Mouse (Mus musculus) MEL (cell line): ENCODE data around the gene Ccdc187. TPM values are rescaled to one million over a fixed set of nuclear protein-coding genes. Genes with fewer than 3 reads are reported as not detected.

ENCODE experiments used
- DNase-seq: peaks from one replicate; pipeline ENCODE4 v3.0.0; 2011; ENCODE audit warnings: low read depth, low spot score
- H3K27ac ChIP-seq: 2 replicates; pipeline ENCODE4 v1.5.1; 2012; ENCODE audit warnings: low read depth, mild to moderate bottlenecking, control low read depth, low read length, moderate library complexity; ENCODE audit not compliant: control insufficient read depth
- H3K27me3 ChIP-seq, 2 experiments: fragments of 150-350 bp in 1 of 2; sonication (generic) in 1 of 2; 2 replicates each; pipeline ENCODE4 v1.6.1; 2012; ENCODE audit warnings: low read length in 2 of 2, mild to moderate bottlenecking in 2 of 2, improper control_type of control experiment in 1 of 2, moderate library complexity in 1 of 2; ENCODE audit not compliant: insufficient read depth in 2 of 2, control insufficient read depth in 1 of 2
- H3K36me3 ChIP-seq, 2 experiments: 2 replicates each; pipeline ENCODE4 v1.6.1; 2012 to 2014; ENCODE audit warnings: low read length in 2 of 2, improper control_type of control experiment in 1 of 2, inconsistent platforms in 1 of 2, mild to moderate bottlenecking in 1 of 2; ENCODE audit not compliant: insufficient read depth in 2 of 2, control insufficient read depth in 1 of 2
- H3K4me1 ChIP-seq, 2 experiments: fragments of 150-350 bp in 1 of 2; sonication (generic) in 1 of 2; 2 replicates each; pipeline ENCODE4 v1.6.1; 2012; ENCODE audit warnings: low read length in 2 of 2, improper control_type of control experiment in 1 of 2, mild to moderate bottlenecking in 1 of 2; ENCODE audit not compliant: insufficient read depth in 2 of 2, control insufficient read depth in 1 of 2
- H3K4me3 ChIP-seq, 2 experiments: fragments of 150-350 bp in 1 of 2; sonication (generic) in 1 of 2; 2 replicates each; pipeline ENCODE4 v1.5.1; 2012; ENCODE audit warnings: low read depth in 2 of 2, low read length in 2 of 2, mild to moderate bottlenecking in 2 of 2, moderate library complexity in 2 of 2, control low read depth in 1 of 2, improper control_type of control experiment in 1 of 2; ENCODE audit not compliant: control insufficient read depth in 1 of 2, insufficient read depth in 1 of 2
- H3K79me2 ChIP-seq: 2 replicates; pipeline ENCODE4 v1.6.1; 2012; ENCODE audit warnings: mild to moderate bottlenecking, low read length, moderate library complexity; ENCODE audit not compliant: control insufficient read depth, poor library complexity, insufficient read depth
- H3K9ac ChIP-seq: 2 replicates; pipeline ENCODE4 v1.6.1; 2012; ENCODE audit warnings: low read depth, mild to moderate bottlenecking, control low read depth, low read length, moderate library complexity; ENCODE audit not compliant: control insufficient read depth, poor library complexity, severe bottlenecking
- H3K9me3 ChIP-seq: fragments of 150-350 bp; sonication (generic); replicated peaks from 2 replicates; pipeline ENCODE4 v1.6.1; 2012; ENCODE audit warnings: mild to moderate bottlenecking, low read length, improper control_type of control experiment, moderate library complexity; ENCODE audit not compliant: insufficient read depth
- BHLHE40 ChIP-seq: IDR thresholded peaks from 2 replicates; pipeline ENCODE4 v1.6.1; 2012; ENCODE audit warnings: low read depth, mild to moderate bottlenecking, inconsistent platforms, low read length, improper control_type of control experiment, borderline replicate concordance
- ELF1 ChIP-seq: IDR thresholded peaks from 2 replicates; pipeline ENCODE4 v1.6.1; 2014; ENCODE audit warnings: low read depth, mild to moderate bottlenecking, inconsistent platforms, low read length, improper control_type of control experiment, moderate library complexity
- EP300 ChIP-seq, 2 experiments: IDR thresholded peaks; 2 replicates each; pipeline ENCODE4 v1.6.1; 2011; ENCODE audit warnings: improper control_type of control experiment in 2 of 2, low read length in 2 of 2, low read depth in 1 of 2, mild to moderate bottlenecking in 1 of 2
- GABPA ChIP-seq: IDR thresholded peaks from 2 replicates; pipeline ENCODE4 v1.6.1; 2012; ENCODE audit warnings: low read depth, mild to moderate bottlenecking, inconsistent platforms, low read length, improper control_type of control experiment, moderate library complexity
- HCFC1 ChIP-seq: IDR thresholded peaks from 2 replicates; pipeline ENCODE4 v1.6.1; 2012; ENCODE audit warnings: low read depth, mild to moderate bottlenecking, inconsistent platforms, low read length, improper control_type of control experiment, moderate library complexity
- KAT2A ChIP-seq: conservative IDR thresholded peaks from 2 replicates; pipeline ENCODE4 v1.6.1; 2012; ENCODE audit warnings: low read depth, low read length, improper control_type of control experiment, inconsistent platforms
- MAFK ChIP-seq: IDR thresholded peaks from 2 replicates; pipeline ENCODE4 v1.6.1; 2011; ENCODE audit warnings: low read depth, mild to moderate bottlenecking, low read length, improper control_type of control experiment, borderline replicate concordance
- MAX ChIP-seq: IDR thresholded peaks from 2 replicates; pipeline ENCODE4 v1.6.1; 2011; ENCODE audit warnings: low read length, improper control_type of control experiment
- MAZ ChIP-seq: IDR thresholded peaks from 2 replicates; pipeline ENCODE4 v1.6.1; 2012; ENCODE audit warnings: low read depth, mild to moderate bottlenecking, inconsistent platforms, low read length, improper control_type of control experiment
- MEF2A ChIP-seq: IDR thresholded peaks from 2 replicates; pipeline ENCODE4 v1.6.1; 2014; ENCODE audit warnings: low read depth, mild to moderate bottlenecking, inconsistent platforms, low read length, improper control_type of control experiment; ENCODE audit not compliant: poor library complexity, insufficient replicate concordance, severe bottlenecking; ENCODE audit errors: extremely low read depth
- MXI1 ChIP-seq: IDR thresholded peaks from 2 replicates; pipeline ENCODE4 v1.6.1; 2011; ENCODE audit warnings: mild to moderate bottlenecking, low read depth, low read length, improper control_type of control experiment
- MYB ChIP-seq: IDR thresholded peaks from 2 replicates; pipeline ENCODE4 v1.6.1; 2011; ENCODE audit warnings: mild to moderate bottlenecking, low read depth, low read length, improper control_type of control experiment
- POLR2AphosphoS2 ChIP-seq: IDR thresholded peaks from 2 replicates; pipeline ENCODE4 v1.6.1; 2011; ENCODE audit warnings: low read length, improper control_type of control experiment
- RAD21 ChIP-seq: IDR thresholded peaks from 2 replicates; pipeline ENCODE4 v1.6.1; 2011; ENCODE audit warnings: mild to moderate bottlenecking, low read depth, low read length, improper control_type of control experiment
- SIN3A ChIP-seq: IDR thresholded peaks from 2 replicates; pipeline ENCODE4 v1.6.1; 2012; ENCODE audit warnings: low read length, improper control_type of control experiment, inconsistent platforms
- SMC3 ChIP-seq: IDR thresholded peaks from 2 replicates; pipeline ENCODE4 v1.6.1; 2011; ENCODE audit warnings: low read depth, low read length, improper control_type of control experiment
- TAL1 ChIP-seq: IDR thresholded peaks from 2 replicates; pipeline ENCODE4 v1.6.1; 2012; ENCODE audit warnings: mild to moderate bottlenecking, inconsistent platforms, low read length, moderate library complexity, mixed read lengths
- TBP ChIP-seq: IDR thresholded peaks from 2 replicates; pipeline ENCODE4 v1.8.0; 2011; ENCODE audit warnings: low read depth, low read length, improper control_type of control experiment
- UBTF ChIP-seq: IDR thresholded peaks from 2 replicates; pipeline ENCODE4 v1.6.1; 2012; ENCODE audit warnings: low read depth, mild to moderate bottlenecking, inconsistent platforms, low read length, improper control_type of control experiment, moderate library complexity, borderline replicate concordance; ENCODE audit not compliant: insufficient read depth
- USF1 ChIP-seq: IDR thresholded peaks from 2 replicates; pipeline ENCODE4 v1.6.1; 2014; ENCODE audit warnings: low read depth, mild to moderate bottlenecking, inconsistent platforms, low read length, improper control_type of control experiment, moderate library complexity
- ZKSCAN1 ChIP-seq: IDR thresholded peaks from 2 replicates; pipeline ENCODE4 v1.6.1; 2012; ENCODE audit warnings: low read depth, mild to moderate bottlenecking, inconsistent platforms, low read length, improper control_type of control experiment, moderate library complexity
- polyA plus RNA-seq, 2 experiments: library from polyadenylated mRNA; stranded (reverse) in 1 of 2; unstranded in 1 of 2; fragments of >175 nt in 1 of 2; fragments of >200 nt in 1 of 2; gene quantifications; 2 replicates each; pipeline versions ENCODE4 v1.2.1 to v1.2.4; 2012; ENCODE audit warnings: low replicate concordance in 2 of 2, low read depth in 1 of 2; ENCODE audit not compliant: insufficient read length in 2 of 2, insufficient read depth in 1 of 2, missing spikeins in 1 of 2
- total RNA-seq: library from RNA; depleted of rRNA; stranded (reverse); fragments of 300-350 nt; gene quantifications from 2 replicates; pipeline ENCODE4 v1.2.3, GENCODE M21; 2012

Ccdc187 gene
- total and polyA plus RNA-seq, 3 experiments = not detected

DNA sequence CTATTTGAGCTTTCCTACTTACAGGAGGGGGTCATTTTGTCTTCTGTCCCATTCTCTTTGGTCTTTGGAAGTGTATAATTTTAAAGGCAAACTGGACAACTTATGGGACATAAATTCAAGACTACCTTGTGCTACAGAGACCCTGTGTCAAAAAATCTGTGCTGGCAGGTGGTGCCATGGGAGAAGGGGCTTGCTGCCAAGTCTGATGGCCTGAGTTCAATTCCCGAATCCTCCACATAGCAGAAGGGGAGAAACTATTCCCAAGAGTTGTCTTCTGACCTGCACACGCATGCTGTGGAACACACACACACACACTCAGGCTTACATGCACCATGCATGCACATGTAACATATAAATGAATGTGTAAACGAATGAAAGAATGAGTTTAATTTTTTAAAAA is 12.3 kb upstream of the Ccdc187 start:
- Histone ChIP-seq H3K79me2 (no peaks in the 10 kb centered on the region), H3K27ac (no peak overlapping the region), H3K9me3 (no peaks in the 10 kb centered on the region), H3K9ac (no peak overlapping the region), H3K4me1 (no peaks in the 10 kb centered on the region), H3K4me3 (no peak overlapping the region), H3K36me3 (no peaks in the 10 kb centered on the region), H3K27me3 (no peaks in the 10 kb centered on the region; a peak in 4 of 4 replicates)
- DNase-seq = no peak
- no peak for TF ChIP-seq HCFC1
- TF ChIP-seq MAX = no peak
- TF ChIP-seq MAFK = no peak
- no peak for TF ChIP-seq MXI1

DNA sequence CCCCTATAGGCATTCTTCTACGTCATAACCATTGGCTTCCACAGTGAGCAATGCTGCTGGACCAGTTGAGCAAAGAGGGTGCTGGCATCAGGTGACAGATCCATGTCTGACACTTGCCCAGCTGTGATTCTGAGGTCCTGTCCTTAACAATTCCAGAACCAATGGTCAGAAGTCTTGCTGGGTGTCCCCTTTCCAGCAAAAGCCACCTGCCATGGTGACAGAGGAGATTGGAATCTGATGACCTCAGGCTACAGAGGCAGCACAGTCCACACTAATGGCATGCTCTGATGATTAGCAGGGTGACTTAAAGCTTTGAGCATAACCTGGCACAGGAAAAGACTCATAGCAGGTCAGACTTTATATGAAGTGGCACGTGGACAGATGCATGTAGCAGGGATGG is 11.2 kb upstream of the Ccdc187 start:
- Histone ChIP-seq H3K27me3 (no peaks in the 10 kb centered on the region; a peak in 4 of 4 replicates), H3K27ac (no peak overlapping the region), H3K36me3 (no peaks in the 10 kb centered on the region), H3K4me3 (no peak overlapping the region), H3K79me2 (no peaks in the 10 kb centered on the region), H3K4me1 (no peaks in the 10 kb centered on the region), H3K9ac (no peak overlapping the region), H3K9me3 (no peaks in the 10 kb centered on the region)
- TF ChIP-seq ELF1 (no peak), SMC3 (no peak), MYB (no peak), ZKSCAN1 (no peak), MXI1 (no peak), TAL1 (no peak), EP300 (IDR thresholded peaks at IDR 0.05; ENCODE audit: low read depth in 1 of 2, low read length in 2 of 2) (no peak)
- DNase-seq = no peak

- H3K27me3 ChIP-seq = no peaks in the 10 kb centered on the region; a peak in 4 of 4 replicates
- TF ChIP-seq USF1 (no peak), KAT2A (no peak), HCFC1 (no peak), BHLHE40 (no peak), TBP (no peak), POLR2AphosphoS2 (no peak), RAD21 (no peak), TAL1 (no peak), MAZ (no peak), GABPA (no peak), MEF2A (no peak), SIN3A (no peak), UBTF (no peak)
- H3K36me3 ChIP-seq = no peaks in the 10 kb centered on the region
- H3K9me3 ChIP-seq = no peaks in the 10 kb centered on the region
- no peak for DNase-seq
- no peak overlapping the region for H3K9ac ChIP-seq
- no peak overlapping the region for H3K27ac ChIP-seq
- H3K4me3 ChIP-seq = no peak overlapping the region
- H3K4me1 ChIP-seq = no peaks in the 10 kb centered on the region
- H3K79me2 ChIP-seq = no peaks in the 10 kb centered on the region
Observed at GRCm38 (mm10) chr2:26304711-26305110, 10.4 kb upstream of the Ccdc187 start.
